Mouse (Mus musculus) forebrain, embryonic 14.5 days (tissue): ENCODE measurements at regions not wholly inside any gene's neighbourhood (a gene's known extent, or its start where the extent isn't known, plus 50 kb on each side); places are given as distances from the start of the nearest gene placed in this dataset.

Experiments
- ATAC-seq: fragments of 200-750 bp; cut with Nextera tagmentation; 2 replicates; pipeline ENCODE4 v1.8.0; 2017; ENCODE audit warnings: mild to moderate bottlenecking, moderate library complexity
- DNase-seq: peaks from one replicate; pipeline ENCODE4 v3.0.0-alpha.2; 2015; ENCODE audit warnings: low spot score
- H3K27ac ChIP-seq: fragments of 300-500 bp; sonication (generic); 2 replicates; pipeline ENCODE4 v1.5.1; 2014; ENCODE audit warnings: low read depth, mild to moderate bottlenecking, control low read depth, low read length, moderate library complexity
- H3K27me3 ChIP-seq: fragments of 300-500 bp; sonication (generic); replicated peaks from 2 replicates; pipeline ENCODE4 v1.6.1; 2014; ENCODE audit warnings: low read length, control low read depth, mixed read lengths; ENCODE audit not compliant: control insufficient read depth, insufficient read depth
- H3K36me3 ChIP-seq: fragments of 300-500 bp; sonication (generic); 2 replicates; pipeline ENCODE4 v1.6.1; 2014; ENCODE audit warnings: low read length, control low read depth; ENCODE audit not compliant: control insufficient read depth, insufficient read depth
- H3K4me1 ChIP-seq: fragments of 300-500 bp; sonication (generic); 2 replicates; pipeline ENCODE4 v1.6.1; 2014; ENCODE audit warnings: antibody characterized with exemption, low read length, control low read depth; ENCODE audit not compliant: control insufficient read depth, insufficient read depth
- H3K4me2 ChIP-seq: fragments of 300-500 bp; sonication (generic); 2 replicates; pipeline ENCODE4 v1.6.1; 2014; ENCODE audit warnings: mild to moderate bottlenecking, control low read depth, low read length
- H3K4me3 ChIP-seq: fragments of 300-500 bp; sonication (generic); 2 replicates; pipeline ENCODE4 v1.5.1; 2014; ENCODE audit warnings: low read depth, low read length, control low read depth
- H3K9ac ChIP-seq: fragments of 300-500 bp; sonication (generic); 2 replicates; pipeline ENCODE4 v1.6.1; 2014; ENCODE audit warnings: mild to moderate bottlenecking, low read length, control low read depth, moderate library complexity
- H3K9me3 ChIP-seq: fragments of 300-500 bp; sonication (generic); replicated peaks from 2 replicates; pipeline ENCODE4 v1.6.1; 2016; ENCODE audit warnings: low read length, control low read depth, mixed read lengths; ENCODE audit not compliant: control insufficient read depth
- WGBS: fragments of 180-500 bp; shearing (Covaris S2); extraction: QIAGEN DNeasy Blood & Tissue Kit; methylation state at CpG from one replicate; pipeline ENCODE4 v1.1.7; 2014; 5-methylcytosine and 5-hydroxymethylcytosine counted together

GRCm38 (mm10) chr12:42734487-42735220 lies 1248.4 kb upstream of the Lrrn3 start:
- H3K4me2 ChIP-seq, result no peak overlapping the region
- H3K4me3 ChIP-seq, result no peak overlapping the region
- H3K27me3 ChIP-seq, result no peaks in the 10 kb centered on the region
- no peak overlapping the region for H3K27ac ChIP-seq
- ATAC-seq, result peak; percentile 72
- no peaks in the 10 kb centered on the region for H3K4me1 ChIP-seq
- H3K9ac ChIP-seq, result no peak overlapping the region
- DNase-seq, result peak; percentile 29
- H3K36me3 ChIP-seq, result no peaks in the 10 kb centered on the region
- no peaks in the 10 kb centered on the region for H3K9me3 ChIP-seq
- 43% methylated on average over 3 of the region's 3 CpGs for WGBS
